Mouse (Mus musculus): ENCODE data around the gene Fbxw11.

Fbxw11 gene

DNA sequence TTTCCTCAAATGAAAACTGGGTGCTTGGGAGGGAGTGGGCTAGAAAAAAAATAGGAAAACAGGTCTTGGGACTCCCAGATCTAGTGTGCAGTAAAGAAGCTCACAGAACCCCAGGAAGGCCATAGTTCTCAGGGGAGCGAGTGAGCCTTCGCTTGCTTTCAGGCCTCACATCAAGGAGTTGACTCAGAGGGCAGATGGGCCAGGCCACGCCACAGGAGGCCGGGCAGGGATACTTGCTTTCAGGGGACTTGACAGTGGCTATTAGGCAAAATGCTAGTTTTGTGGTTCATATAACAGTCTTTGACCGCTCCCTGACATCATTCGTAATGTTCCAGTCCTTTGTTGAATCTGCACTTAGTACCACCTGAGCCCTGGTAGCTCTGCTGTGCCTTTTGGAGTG lies 18.6 kb upstream of the Fbxw11 start:
- no peak for DNase-seq (ENCODE audit: low read depth, low spot score)

DNA sequence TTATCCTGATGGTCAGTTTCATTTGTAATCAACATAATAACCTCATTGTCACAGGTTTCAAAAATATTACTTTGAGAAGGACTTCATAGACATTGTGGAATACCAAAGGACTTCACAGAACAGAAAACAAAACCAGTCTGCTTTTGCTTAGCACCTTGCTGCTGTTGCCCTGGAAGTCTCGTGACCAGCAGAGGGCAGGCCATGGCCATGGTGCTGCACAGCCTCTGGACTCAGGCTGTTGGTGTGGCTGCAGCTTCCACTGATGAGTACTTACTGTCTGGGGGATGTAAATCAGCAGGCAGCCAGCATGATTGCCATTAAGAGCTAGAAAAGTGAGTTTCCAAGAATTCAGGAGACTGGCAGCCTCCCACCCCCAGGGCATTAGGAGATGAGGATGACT lies 16.8 kb upstream of the Fbxw11 start:
- no peak for DNase-seq (ENCODE audit: low read depth, low spot score)

GRCm38 (mm10) chr11:32626079-32626478 lies 16.4 kb upstream of the Fbxw11 start:
- no peak for DNase-seq (ENCODE audit: low read depth, low spot score)

DNA sequence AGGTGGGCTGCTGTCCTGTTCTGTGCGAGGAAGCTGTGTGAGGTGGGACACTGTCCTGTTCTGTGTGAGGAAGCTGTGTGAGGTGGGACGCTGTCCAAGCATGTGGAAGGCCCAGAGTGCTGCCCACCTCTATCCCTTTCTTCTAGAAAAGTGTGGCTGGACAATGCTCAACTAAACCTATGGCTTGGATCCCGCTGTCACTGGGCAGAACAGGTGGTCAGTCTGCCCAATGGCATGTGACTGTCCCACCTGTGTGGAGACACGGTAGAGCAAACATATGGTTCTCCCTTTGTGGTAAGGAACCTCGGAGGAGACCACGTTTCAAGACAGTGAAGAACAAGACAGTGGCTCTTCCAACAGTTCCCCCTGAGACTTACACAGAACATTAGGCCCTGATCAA lies 14.6 kb upstream of the Fbxw11 start:
- DNase-seq (ENCODE audit: low read depth, low spot score) = no peak

GRCm38 (mm10) chr11:32629713-32630211 lies 12.8 kb upstream of the Fbxw11 start:
- no peak for DNase-seq (ENCODE audit: low read depth, low spot score)

- DNase-seq (ENCODE audit: low read depth, low spot score) = no peak
Measured at GRCm38 (mm10) chr11:32632671-32633070, 9.9 kb upstream of the Fbxw11 start.

GRCm38 (mm10) chr11:32633542-32633941 lies 9.0 kb upstream of the Fbxw11 start:
- DNase-seq (ENCODE audit: low read depth, low spot score) = no peak

DNA sequence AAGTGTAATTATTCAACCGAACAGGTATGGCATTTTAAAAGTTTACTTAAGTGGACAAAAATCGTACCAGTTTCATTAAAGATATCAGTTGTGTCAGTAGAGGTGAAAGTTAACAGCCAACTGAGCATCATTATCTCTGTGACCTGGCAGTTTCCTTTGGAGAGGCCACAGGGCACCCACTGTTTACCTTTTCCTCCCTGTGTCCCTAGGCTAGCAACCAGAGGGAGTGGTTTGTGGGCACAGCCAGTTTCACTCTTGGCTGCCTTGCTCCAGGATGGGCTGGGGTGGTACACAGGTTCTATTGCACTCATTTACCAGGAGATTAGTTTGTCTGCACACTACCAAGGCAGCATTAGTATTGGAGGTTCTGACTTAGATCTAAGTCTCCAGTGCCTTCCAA lies 8.4 kb upstream of the Fbxw11 start:
- DNase-seq (ENCODE audit: low read depth, low spot score) = no peak

DNA sequence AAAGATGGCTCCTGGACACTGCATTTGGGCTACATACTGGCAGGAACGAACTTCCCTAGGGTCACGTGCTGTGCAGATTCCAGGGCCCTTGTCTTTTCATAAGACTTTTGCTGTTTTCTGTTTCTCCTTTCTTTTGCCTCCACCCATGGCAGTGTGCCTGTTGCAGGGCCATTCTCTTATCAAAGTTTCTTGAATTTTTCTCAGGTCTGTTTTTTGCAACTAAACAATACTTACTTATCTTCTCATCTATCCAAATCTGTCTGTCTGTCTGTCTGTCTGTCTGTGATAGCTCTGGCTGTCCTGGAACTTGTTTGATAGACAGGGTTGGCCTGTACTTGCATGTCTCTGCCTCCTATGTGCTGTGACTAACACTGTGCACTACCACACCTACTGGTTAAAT lies 7.7 kb upstream of the Fbxw11 start:
- DNase-seq (ENCODE audit: low read depth, low spot score) = no peak

DNA sequence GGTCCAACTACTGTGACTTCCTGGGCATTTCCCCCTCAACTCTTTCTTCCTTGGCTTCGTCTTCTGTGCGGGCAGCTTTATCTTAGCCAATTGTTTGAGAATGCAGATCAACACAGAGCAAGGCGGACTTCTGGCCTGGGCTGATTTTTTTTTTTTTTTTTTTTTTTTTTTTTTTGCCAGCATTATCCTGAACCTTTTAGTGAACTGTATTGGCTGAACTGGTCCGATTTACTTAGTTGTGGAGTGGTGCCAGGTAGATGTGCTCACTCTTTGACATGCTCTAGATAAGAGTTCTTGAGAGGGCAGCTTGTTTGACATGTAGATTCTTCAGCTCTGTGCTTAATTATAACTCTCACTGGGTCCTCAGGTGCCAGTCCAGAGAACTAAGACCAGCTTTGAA lies 6.2 kb upstream of the Fbxw11 start:
- DNase-seq (ENCODE audit: low read depth, low spot score) = no peak

DNA sequence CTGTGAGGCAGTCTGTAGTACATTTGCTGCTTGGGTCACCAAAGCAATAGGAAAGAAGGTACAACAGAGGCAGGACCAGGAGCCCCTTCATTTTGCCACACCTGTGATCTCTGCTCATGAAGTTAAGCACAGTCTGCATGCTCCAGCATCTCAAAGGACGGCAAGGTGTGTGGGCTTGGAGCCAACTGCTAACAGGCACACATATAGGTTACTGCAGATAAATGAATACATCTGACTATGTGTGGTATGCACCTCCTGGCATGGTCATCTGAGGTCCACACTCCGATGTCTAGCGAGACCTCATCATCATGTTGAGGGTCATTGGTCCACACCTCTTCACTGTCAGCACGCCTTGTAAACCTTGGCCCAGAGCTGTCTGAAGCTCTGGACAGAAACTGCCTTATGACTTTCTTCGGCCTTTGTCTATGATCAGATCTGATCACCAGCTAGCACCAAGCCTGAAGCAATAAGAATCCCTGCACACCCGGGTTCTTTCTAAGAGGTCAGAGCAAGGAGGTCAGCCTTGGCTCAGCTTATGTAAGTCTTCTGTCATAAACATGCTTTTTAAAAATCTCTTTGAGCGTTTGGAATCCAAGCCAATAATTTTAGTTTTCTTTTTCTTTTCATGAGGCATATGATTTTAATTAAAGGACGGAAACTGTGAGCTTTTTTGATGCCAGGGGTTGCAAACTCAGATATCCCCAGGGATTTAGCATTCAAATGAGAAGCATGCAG lies 3.8 kb upstream of the Fbxw11 start:
- no peak for DNase-seq (ENCODE audit: low read depth, low spot score)

DNA sequence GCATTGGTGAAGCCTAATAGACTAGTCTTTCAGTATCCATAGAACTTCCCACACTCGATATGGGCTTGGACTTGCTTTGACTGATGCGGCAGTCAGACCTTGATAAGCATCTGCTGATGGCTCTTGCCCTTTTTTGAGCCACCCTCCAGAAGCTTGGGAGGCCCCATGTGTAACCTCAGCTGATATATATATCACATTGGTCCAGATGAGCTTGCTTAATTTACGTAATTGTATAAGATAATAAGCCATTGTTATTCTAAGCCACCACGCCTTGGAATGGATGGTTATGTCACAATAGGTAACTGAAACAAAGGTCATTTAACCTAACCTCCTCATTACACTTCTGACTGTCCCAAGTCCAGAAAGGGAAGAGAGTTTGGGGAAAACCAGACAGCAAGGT lies 1.9 kb upstream of the Fbxw11 start:
- no peak for DNase-seq (ENCODE audit: low read depth, low spot score)

- no peak for DNase-seq (ENCODE audit: low read depth, low spot score)
Measured at GRCm38 (mm10) chr11:32642899-32643886, 669 bp downstream of the Fbxw11 start.

GRCm38 (mm10) chr11:32644010-32644409 lies 1.5 kb downstream of the Fbxw11 start:
- DNase-seq (ENCODE audit: low read depth, low spot score) = no peak

- no peak for DNase-seq (ENCODE audit: low read depth, low spot score)
Measured at GRCm38 (mm10) chr11:32647265-32647664, 4.7 kb downstream of the Fbxw11 start.

GRCm38 (mm10) chr11:32650236-32650749 lies 7.8 kb downstream of the Fbxw11 start:
- DNase-seq (ENCODE audit: low read depth, low spot score) = no peak

DNA sequence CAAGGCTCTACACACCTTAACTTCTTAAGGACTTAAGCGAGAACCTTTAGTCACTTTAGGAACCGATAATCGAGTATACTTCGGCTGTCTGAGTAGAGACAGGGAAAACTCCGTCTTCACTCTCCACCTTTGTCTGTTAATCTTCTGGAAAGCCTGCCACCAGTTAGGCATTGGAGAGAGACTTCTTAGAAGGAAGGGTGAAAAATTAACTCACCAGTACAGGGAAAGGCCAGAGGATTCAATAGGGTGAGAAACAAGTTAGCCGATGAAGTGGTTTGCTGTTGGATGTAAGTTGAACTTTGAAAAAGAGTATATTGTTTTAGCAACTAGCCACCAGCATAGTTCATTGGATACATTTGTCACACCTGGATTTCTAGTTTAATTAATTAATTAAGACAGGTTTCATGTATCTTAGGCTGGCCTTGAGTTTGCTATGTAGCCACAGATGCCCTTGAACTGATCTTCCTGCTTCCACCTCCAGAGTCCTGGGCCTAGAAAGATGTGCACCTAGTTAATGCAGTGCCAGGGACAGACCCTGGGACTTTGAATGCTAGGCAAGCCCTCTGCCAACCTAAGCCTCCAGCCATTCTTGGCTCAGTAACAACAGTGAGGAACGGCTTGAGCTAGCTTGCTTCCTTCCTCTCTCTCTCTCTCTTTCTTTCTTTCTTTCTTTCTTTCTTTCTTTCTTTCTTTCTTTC lies 8.5 kb downstream of the Fbxw11 start:
- DNase-seq (ENCODE audit: low read depth, low spot score) = no peak

- DNase-seq (ENCODE audit: low read depth, low spot score) = no peak
Measured at GRCm38 (mm10) chr11:32651723-32652122, 9.2 kb downstream of the Fbxw11 start.

GRCm38 (mm10) chr11:32662082-32662656 lies 19.6 kb downstream of the Fbxw11 start:
- no peak for DNase-seq (ENCODE audit: low read depth, low spot score)

DNA sequence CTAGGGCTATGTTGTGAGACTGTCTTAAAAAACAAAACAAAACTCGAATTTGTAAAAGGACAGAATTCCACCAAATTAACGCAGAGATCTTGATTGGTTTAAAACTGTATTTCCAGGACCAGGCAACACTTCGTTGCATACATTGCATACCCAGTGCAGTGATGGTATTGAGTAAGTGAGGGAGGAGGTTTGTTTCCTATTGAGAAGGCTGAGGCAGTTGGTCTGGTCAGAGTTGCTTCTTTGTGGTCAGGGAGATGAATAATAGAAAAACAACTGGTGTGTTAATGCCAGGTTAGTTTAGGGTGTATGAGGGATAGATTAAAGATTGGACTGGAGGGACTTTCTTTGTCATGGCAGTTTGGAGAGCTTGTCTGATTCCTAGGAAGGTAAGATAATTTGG lies 23.1 kb downstream of the Fbxw11 start:
- no peak for DNase-seq (ENCODE audit: low read depth, low spot score)

- DNase-seq (ENCODE audit: low read depth, low spot score) = no peak
Measured at GRCm38 (mm10) chr11:32666983-32667382, 24.5 kb downstream of the Fbxw11 start.

Data from forelimb bud, embryonic 11.5 days (tissue).